Mouse (Mus musculus) splenic B cell, adult 2 months (primary cell): Measurements from ENCODE around the gene Gsg1l2.
A peak's percentile ranks its signal among the peaks of the same experiment; 100 is the strongest.

ENCODE experiments used
- DNase-seq: peaks from one replicate; pipeline ENCODE4 v3.0.0-alpha.2; 2011; ENCODE audit warnings: low read depth, low spot score
- H3K27me3 ChIP-seq: 2 replicates; pipeline ENCODE4 v1.6.1; 2012; ENCODE audit warnings: mild to moderate bottlenecking, low read length, moderate library complexity, mixed read lengths; ENCODE audit not compliant: control insufficient read depth, poor library complexity, insufficient read depth, severe bottlenecking
- H3K36me3 ChIP-seq: 2 replicates; pipeline ENCODE4 v1.6.1; 2012; ENCODE audit warnings: mild to moderate bottlenecking, low read length, moderate library complexity, mixed read lengths; ENCODE audit not compliant: control insufficient read depth, poor library complexity, insufficient read depth, severe bottlenecking

The Gsg1l2 gene

DNA sequence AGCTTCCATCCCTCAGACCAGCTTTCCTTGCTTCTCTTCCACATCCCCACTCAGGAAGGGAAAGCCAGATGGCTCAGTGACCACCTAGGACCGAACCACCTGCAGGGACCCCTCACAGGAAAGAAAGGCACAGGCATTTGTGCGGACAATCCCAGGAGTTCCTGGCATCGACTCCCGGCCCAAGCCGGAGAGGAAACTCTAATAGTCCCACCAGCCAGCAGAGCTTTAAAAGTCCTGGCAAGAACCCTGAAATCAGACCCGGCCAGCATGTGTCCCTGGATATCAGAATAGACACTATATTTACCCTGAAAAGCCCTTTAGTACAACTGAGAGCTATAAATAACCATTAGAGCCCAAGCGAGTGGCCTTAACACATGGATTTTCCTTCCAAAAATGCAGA lies 23.5 kb downstream of the Gsg1l2 start, which contains the start of gene Dhrs7c:
Dhrs7c (plus strand) TSS at position 257 of the 400 bp plus-strand sequence.
- H3K27me3 ChIP-seq, result no peaks in the 10 kb centered on the region
- H3K36me3 ChIP-seq, result no peaks in the 10 kb centered on the region
- DNase-seq, result no peak

DNA sequence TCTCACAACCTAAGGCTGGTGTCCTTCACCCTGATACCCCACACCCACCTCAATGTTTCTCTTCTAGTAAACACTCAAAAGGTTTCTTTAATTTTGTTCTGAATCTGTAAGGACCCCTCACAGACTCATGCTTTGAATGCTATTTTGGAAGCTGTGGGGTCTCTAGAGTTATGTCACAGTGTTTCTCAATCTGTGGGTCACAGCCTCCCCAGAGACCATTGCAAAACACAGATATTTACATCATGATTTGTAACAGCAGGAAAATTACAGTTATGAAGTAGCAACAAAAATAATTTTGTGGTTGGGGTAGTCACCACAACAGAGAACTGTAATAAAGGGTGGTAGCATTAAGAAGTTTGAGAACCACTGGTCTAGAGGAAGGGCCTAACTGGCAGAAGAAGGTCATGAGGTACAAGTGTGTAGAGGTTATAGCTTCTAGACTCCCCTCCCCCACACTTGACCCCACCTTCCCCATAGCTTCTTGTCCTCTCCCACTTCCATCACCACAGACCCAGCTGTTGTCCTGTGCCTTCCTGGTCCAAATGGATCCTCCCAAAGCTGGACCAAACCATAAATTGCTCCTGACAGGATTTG lies 25.8 kb downstream of the Gsg1l2 start:
- no peaks in the 10 kb centered on the region for H3K36me3 ChIP-seq
- no peaks in the 10 kb centered on the region for H3K27me3 ChIP-seq
- DNase-seq, result no peak

DNA sequence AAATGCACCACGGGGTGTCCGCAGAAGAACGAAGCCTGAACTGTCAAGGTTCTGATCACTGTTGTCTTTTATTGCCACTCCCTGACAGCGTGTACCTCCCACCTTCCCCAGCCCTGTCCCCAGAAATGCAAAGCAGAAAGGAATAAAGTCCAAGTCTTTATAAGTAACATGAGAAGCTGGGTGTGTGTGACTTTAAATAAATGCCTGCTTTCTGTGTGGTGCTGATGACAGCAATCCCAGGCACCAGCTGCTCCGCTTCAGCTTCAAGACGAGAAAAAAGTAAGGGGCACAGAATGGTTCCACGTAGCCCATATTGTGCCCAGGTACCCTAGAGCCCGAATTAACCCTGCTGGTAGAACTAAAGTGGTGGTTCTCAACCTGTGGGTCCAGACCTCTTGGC lies 26.8 kb downstream of the Gsg1l2 start:
- H3K36me3 ChIP-seq, result no peaks in the 10 kb centered on the region

DNA sequence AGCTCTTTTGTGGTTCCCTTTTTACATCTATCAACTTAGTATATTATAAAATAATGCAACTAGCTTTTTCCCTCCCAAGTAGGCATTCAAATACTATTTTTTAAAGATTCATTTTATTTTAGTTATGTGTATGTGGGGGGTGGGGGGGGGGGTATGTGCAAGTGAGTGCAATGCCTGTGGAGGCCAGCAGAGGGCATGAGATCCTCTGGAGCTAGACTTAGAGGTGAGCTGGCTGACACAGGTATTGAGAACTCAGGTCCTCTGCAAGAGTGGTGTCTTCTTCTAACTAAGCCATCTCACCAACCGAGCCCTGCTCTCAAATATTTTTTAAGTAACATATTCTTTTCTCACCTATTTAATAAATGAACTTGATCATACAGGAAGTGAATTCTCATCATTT lies 31.1 kb downstream of the Gsg1l2 start:
- Histone ChIP-seq H3K27me3 (no peaks in the 10 kb centered on the region), H3K36me3 (no peaks in the 10 kb centered on the region)
- DNase-seq, result peak; percentile 4

More for the DNA sequence above, 26.8 kb downstream of the Gsg1l2 start:
- no peak for DNase-seq
- H3K27me3 ChIP-seq, result no peaks in the 10 kb centered on the region

DNA sequence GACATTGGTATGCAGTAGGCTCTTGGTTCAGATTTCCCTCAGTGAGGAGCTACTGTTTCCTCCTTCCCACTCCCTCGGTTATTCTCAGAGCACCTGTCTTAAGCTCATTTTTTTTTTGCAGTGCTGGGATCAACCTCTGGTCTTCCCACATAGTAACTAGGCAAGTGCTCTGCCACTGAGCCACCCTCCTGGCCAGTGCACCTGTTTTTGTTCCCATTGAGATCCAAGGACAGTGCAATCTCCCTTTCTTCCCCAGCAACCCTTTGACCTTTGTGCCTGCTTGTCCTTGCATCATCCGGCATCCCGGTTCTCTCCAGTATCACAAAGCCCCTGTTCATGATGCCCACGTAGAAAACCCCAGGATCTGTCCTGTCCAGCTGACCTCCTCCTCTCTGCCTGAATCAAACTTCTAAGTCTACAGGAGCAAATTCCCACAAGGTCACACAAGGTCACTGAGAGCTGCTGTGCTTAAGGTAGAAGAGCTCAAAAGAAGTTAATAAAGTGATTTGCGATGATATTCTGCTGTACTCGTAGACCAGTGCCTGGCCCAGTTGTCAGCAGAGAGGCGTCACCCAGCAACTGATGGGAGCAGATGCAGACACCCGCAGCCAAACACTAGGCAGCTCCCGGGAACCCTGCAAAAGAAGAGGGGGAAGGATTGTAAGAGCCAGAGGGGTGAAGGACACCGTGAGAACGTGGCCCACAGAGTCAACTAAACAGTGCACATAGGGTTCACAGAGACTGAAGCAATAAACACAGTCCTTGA lies 32.6 kb downstream of the Gsg1l2 start:
- H3K27me3 ChIP-seq, result no peaks in the 10 kb centered on the region
- DNase-seq, result no peak

DNA sequence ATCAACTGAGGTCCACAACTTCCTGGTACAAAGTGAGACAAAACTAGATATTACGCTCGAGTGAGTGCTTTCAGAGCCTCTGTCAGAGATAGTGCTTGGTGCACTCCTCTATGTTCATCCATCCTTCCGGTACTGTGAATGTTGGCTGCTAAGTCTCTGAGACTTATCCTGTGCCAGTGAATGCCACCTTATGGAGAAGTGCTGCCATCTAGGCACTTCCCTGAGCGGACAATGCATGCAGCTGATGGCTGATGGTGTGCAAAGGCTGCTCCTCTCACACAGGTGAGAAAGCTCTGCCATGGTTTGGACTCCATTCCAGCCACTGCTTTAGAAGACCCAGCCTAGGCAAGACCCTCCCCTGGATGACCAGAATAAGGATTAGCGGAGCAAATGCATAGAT lies 33.6 kb downstream of the Gsg1l2 start:
- Histone ChIP-seq H3K36me3 (no peaks in the 10 kb centered on the region), H3K27me3 (no peaks in the 10 kb centered on the region)
- no peak for DNase-seq

More for the DNA sequence above, 32.6 kb downstream of the Gsg1l2 start:
- H3K36me3 ChIP-seq, result no peaks in the 10 kb centered on the region

DNA sequence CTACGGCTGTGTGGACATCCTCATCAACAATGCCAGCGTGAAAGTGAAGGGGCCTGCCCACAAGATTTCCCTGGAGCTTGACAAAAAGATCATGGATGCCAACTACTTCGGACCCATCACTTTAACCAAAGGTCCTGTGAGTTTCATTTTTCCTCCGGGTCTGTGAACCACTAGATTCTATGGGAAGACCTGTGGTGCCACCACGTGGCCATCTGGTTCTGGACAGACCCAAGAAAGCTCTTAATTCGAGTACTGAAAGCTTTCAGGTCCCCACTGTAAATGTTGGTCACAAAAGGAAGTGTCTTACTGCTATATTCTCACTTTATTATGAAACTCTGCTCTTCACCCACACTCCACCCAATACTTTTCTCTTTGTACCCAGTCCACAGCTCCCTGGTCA lies 37.1 kb downstream of the Gsg1l2 start:
- Histone ChIP-seq H3K36me3 (no peaks in the 10 kb centered on the region), H3K27me3 (no peaks in the 10 kb centered on the region)
- no peak for DNase-seq

DNA sequence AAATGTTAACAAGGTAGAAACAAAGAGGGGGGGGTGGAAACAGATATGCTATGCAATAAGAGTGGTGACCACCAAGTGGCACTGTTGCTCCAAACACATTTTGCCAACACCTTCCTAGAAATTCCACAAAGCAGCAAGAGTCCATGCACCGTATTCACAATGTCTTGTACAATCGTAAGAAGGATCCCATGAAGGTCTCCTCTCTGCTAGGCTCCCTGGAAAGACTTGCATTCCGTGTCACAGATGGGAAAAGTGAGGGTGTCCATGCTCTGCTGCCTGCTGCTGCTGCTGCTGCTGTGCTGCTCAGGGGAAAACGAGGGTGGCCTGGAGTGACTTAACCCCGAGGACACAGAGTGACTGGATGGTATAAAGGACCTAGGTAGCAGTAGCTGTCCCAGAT lies 45.2 kb downstream of the Gsg1l2 start:
- Histone ChIP-seq H3K27me3 (no peaks in the 10 kb centered on the region), H3K36me3 (no peaks in the 10 kb centered on the region)
- DNase-seq, result no peak

DNA sequence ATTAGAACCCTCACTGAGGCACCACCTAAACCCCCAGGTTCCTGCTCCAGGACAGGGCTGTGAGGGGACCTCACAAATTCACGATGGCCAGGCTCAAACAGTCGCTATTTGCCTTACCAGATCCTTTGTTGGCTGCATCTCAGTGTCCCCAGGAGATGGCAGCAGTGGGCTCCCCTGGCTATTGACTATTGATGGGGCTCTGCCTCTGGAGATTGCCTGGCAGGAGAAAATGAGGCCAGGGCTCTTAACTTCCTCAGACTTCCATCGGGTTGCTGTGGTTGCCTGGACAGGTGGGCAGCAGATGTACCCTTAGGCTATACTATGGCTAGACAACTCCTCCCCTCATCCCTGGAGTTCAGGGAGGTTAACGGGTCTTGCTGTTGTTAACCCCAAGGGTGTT lies 45.8 kb downstream of the Gsg1l2 start:
- DNase-seq, result no peak
- no peaks in the 10 kb centered on the region for H3K27me3 ChIP-seq
- no peaks in the 10 kb centered on the region for H3K36me3 ChIP-seq

DNA sequence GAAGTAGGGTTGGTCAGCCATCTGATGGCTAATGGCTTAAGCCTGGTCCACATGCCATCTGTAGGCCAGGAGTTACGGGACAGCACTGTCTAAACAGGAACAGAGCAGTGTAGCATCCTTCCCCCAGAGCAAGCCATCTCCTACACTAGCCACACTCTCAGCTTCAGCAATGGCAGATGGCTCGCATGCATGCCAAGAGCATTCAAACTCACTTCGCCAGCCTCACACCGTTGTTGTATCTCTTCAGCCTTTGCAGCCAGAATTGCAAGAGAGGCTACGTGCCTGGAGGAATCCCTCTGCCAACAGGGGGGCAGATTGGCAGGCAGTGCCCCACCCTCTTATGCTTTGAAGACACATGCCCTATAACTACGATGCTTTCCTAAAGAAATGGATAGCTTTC lies 47.2 kb downstream of the Gsg1l2 start:
- no peaks in the 10 kb centered on the region for H3K36me3 ChIP-seq
- DNase-seq, result no peak
- H3K27me3 ChIP-seq, result no peaks in the 10 kb centered on the region

DNA sequence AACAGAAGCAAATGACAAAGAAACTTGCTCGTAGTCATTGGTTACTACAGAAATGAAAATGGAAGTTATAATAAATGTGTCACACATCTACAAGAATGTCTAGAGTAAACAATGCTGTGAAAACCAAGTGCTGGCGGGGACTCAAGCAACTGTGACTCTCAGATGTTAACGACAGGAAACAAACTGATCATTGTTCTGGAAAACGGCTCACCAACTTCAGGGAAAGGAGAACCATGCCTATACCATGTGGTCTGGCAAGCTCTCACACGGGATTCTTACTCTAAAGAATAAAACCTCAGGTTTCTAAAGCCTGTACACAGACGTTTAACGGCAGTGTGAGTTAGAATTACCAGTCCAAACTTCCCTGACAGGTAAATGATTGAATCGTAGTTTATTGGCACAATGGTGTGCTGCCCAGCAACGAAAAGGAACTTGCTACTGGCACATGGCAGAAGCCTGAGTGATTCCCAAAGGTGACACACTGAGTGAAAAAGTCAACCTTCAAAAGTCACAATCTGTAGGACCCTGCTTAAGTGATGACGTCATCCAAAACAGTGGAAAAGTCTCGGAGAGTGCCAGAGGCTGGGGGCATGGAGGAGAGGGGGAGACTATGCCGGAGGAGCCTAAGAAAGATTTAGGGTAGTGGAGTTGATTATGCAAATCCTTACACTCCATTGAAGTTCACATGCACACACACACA lies 54.1 kb downstream of the Gsg1l2 start:
- no peak for DNase-seq
- Histone ChIP-seq H3K36me3 (no peaks in the 10 kb centered on the region), H3K27me3 (no peaks in the 10 kb centered on the region)

DNA sequence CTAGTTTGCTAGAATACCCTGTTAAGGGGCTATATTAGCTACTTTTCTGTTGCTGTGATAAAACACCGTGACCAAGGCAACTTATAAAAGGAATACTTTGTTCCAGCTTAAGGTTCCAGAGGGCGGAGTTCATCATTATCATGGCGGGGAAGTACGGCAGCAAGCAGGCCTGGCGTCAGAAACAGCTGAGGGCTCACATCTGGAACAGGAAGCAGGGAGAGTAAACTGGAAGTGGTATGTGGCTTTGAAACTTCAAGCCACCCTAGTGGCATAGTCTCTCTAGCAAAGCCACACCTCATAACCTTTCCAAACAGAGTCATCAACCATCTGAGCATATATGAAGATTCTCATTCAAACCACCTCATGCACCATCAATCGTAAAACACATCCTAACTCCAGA lies 55.1 kb downstream of the Gsg1l2 start:
- Histone ChIP-seq H3K27me3 (no peaks in the 10 kb centered on the region), H3K36me3 (no peaks in the 10 kb centered on the region)
- DNase-seq, result no peak

DNA sequence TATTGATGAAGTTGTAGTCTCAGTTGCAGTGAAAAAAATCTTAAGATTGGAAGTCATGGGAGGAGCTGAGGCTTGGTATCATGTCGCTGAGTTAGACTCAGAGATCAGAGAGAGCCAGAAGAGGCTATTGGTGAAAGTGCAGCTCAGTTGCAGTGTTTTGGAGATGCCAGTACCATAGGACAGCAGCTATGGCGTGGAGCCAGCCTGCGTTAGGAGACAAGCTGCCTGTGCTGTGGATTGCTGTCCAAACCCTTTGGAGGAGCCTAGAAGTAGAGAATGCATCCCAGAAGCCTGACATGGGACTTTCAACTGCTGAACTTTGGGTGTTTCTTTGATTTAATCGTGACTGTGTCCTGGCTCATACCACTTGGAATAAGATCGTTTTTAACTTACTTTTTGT lies 57.4 kb downstream of the Gsg1l2 start:
- H3K36me3 ChIP-seq, result no peaks in the 10 kb centered on the region
- no peak for DNase-seq
- no peaks in the 10 kb centered on the region for H3K27me3 ChIP-seq

DNA sequence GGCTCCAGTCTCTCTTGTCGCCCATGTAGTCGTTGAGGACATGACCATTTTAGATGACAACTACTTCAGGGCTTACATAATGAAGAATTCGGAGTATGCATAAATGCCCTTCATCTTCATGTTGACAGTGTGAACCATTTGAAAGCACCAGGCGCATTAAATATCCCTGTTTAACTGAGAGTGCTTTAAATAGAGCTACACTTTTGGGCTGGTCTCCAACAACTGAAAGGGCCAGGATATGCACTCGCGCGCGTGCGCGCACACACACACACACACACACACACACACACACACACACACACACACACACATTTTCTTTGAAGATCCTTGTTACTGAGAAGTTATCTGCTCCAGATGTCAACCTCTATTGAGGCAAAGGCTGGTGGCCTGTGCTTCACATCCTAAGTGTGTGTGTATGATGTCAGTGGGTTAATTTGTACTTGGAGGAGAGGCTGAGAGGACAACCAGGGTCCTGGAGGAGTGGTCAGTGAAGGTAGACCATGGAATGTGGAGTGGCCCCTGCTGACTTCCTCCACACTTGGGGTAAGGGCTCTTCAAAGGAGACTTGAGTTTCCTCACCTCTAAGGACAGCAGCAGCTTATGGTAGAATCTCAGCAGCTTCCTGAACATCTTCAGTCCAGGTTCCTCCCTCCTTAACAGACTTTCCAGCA lies 61.1 kb downstream of the Gsg1l2 start:
- DNase-seq, result no peak
- no peaks in the 10 kb centered on the region for H3K36me3 ChIP-seq
- no peaks in the 10 kb centered on the region for H3K27me3 ChIP-seq
